Mouse (Mus musculus) E14TG2a.4 (cell line): ENCODE data around the gene Zfp37.
"Not testable (repeated sequence)": the region's sequence is repeated elsewhere in the genome, so short reads cannot be mapped to it uniquely, and the experiment has no call there.

Source experiments
- H3K27me3 ChIP-seq: 2 replicates; pipeline ENCODE4 v1.6.1; 2014; ENCODE audit warnings: low read length, control low read depth; ENCODE audit not compliant: insufficient read depth
- H3K36me3 ChIP-seq: 2 replicates; pipeline ENCODE4 v1.6.1; 2014; ENCODE audit warnings: low read length, control low read depth; ENCODE audit not compliant: insufficient read depth
- H3K4me1 ChIP-seq: replicated peaks from 2 replicates; pipeline ENCODE4 v1.6.1; 2014; ENCODE audit warnings: low read depth, low read length, control low read depth
- H3K4me3 ChIP-seq: replicated peaks from 2 replicates; pipeline ENCODE4 v1.5.1; 2014; ENCODE audit warnings: mild to moderate bottlenecking, low read length
- H3K9me3 ChIP-seq: 2 replicates; pipeline ENCODE4 v1.6.1; 2014; ENCODE audit warnings: low read length, control low read depth
- CTCF ChIP-seq: conservative IDR thresholded peaks from 2 replicates; pipeline ENCODE4 v1.5.1; 2014; ENCODE audit warnings: low read length
- NANOG ChIP-seq: IDR thresholded peaks from 2 replicates; pipeline ENCODE4 v1.6.1; 2014; ENCODE audit warnings: borderline replicate concordance, low read length, mixed read lengths
- POU5F1 ChIP-seq: IDR thresholded peaks from 2 replicates; pipeline ENCODE4 v1.6.1; 2014; ENCODE audit warnings: low read length, borderline replicate concordance

Gene Zfp37

DNA sequence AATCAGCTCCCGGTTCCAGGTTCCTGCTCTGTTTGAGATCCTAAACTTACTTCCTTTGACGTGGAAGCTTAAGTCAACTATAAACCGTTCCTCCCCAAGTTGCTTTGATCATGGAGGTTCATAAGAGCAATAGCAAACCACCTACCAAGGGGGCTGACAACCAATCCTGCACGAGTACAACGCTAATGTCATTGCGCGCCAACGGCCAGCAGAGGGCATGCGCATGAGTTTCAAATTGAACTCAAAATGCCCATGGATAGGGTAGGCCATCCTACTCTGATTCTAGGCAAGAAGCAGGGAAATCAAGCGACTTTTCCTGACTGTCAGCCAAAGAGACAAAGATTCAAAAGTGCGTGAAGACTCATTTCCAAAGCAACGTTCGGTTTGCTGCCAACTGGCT lies at the start of gene Zfp37:
Zfp37 (minus strand) TSS at position 279 of the 400 bp plus-strand sequence.
- Histone ChIP-seq H3K4me3 (no peak within 1 kb of the TSS), H3K4me1 (no peaks in the 10 kb centered on the region), H3K36me3 (no peaks in the 10 kb centered on the region), H3K9me3 (no peaks in the 10 kb centered on the region), H3K27me3 (no peaks in the 10 kb centered on the region)
- TF ChIP-seq POU5F1 (no peak), CTCF (peak; percentile 41), NANOG (no peak)

GRCm38 (mm10) chr4:62278081-62278480 lies 47.2 kb upstream of the Zfp37 start:
- no peak overlapping the region for H3K4me3 ChIP-seq
- TF ChIP-seq NANOG (no peak), CTCF (no peak; the same call in 1 of the 2 replicates), POU5F1 (no peak)
- H3K27me3 ChIP-seq: 0 out of 2 replicates have a peak, but pooled peaks cover 4% of the 10 kb centered on the region
- H3K4me1 ChIP-seq: peaks cover 27% of the 10 kb centered on the region
- H3K36me3 ChIP-seq: no peaks in the 10 kb centered on the region
- H3K9me3 ChIP-seq: no peaks in the 10 kb centered on the region

DNA sequence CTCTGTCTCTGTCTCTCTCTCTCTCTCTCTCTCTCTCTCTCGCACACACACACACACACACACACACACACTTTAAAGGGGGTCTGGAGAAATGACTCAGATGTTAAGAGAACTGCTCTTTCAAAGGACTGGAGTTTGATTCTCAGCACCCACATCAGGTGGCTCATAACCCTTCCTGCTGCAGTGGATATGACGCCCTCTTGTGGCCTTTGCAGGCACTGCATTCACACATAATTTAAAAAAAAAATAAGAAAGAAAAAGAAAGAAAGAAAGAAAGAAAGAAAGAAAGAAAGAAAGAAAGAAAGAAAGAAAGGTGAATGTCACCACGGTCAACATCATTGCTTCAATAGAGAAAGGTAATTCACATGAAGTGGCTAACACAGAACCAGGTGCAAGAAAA lies 46.4 kb upstream of the Zfp37 start:
- Histone ChIP-seq H3K36me3 (no peaks in the 10 kb centered on the region), H3K9me3 (no peaks in the 10 kb centered on the region), H3K4me3 (no peak overlapping the region), H3K4me1 (peaks cover 21% of the 10 kb centered on the region), H3K27me3 (no peaks in the 10 kb centered on the region)
- TF ChIP-seq CTCF: peak; percentile 66
- TF ChIP-seq NANOG: no peak
- TF ChIP-seq POU5F1: no peak

DNA sequence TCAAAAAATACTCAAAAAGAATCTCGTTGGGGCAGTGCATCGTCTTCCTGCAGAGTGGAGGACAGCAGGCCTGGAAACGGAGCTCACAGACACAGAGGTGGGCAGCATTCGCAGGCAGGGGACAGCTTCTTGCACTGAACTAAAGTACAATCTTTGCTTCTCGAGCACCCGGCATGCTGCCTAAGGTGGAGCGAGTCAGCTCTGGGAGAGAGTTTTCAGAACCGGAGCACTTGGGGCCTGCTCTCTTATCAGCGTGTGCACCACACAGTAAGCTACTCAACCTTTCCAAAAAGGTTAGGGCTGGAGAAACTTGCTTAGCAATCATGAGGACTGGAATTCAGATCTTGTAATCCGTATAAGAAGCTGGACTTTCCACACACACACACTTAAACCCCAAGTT lies 45.8 kb upstream of the Zfp37 start:
- H3K4me1 ChIP-seq: peaks cover 20% of the 10 kb centered on the region
- no peaks in the 10 kb centered on the region for H3K27me3 ChIP-seq
- no peaks in the 10 kb centered on the region for H3K36me3 ChIP-seq
- H3K4me3 ChIP-seq: no peak overlapping the region
- TF ChIP-seq CTCF (no peak), NANOG (no peak), POU5F1 (no peak)
- H3K9me3 ChIP-seq: no peaks in the 10 kb centered on the region

- Histone ChIP-seq H3K9me3 (no peaks in the 10 kb centered on the region), H3K4me3 (no peak overlapping the region), H3K36me3 (no peaks in the 10 kb centered on the region), H3K4me1 (peaks cover 8% of the 10 kb centered on the region), H3K27me3 (no peaks in the 10 kb centered on the region)
- TF ChIP-seq POU5F1 (no peak), CTCF (no peak), NANOG (no peak)
Measured at GRCm38 (mm10) chr4:62274841-62275536, 44.1 kb upstream of the Zfp37 start.

DNA sequence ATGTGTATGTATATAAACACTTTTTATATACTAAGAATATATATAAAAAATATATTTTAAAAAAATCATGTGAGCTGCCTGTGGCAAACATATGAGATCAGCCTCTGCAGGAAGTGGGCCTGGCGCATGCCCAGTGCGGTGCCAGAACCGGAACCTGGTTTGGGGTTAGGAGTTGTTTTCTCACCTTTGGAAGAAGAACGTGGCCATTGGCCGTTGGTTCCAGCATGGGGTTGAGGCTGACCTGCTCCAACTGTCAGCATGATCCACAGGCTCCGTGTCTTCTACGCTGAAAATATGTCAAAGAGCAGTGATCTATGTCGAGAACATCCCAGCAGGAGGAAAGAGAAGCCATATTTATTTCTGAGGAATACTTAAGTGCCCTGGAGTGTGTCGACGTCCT lies 43.1 kb upstream of the Zfp37 start:
- H3K36me3 ChIP-seq: no peaks in the 10 kb centered on the region
- no peaks in the 10 kb centered on the region for H3K9me3 ChIP-seq
- no peaks in the 10 kb centered on the region for H3K27me3 ChIP-seq
- peaks cover 8% of the 10 kb centered on the region for H3K4me1 ChIP-seq
- no peak overlapping the region for H3K4me3 ChIP-seq
- TF ChIP-seq CTCF: no peak
- TF ChIP-seq POU5F1: no peak
- no peak for TF ChIP-seq NANOG

DNA sequence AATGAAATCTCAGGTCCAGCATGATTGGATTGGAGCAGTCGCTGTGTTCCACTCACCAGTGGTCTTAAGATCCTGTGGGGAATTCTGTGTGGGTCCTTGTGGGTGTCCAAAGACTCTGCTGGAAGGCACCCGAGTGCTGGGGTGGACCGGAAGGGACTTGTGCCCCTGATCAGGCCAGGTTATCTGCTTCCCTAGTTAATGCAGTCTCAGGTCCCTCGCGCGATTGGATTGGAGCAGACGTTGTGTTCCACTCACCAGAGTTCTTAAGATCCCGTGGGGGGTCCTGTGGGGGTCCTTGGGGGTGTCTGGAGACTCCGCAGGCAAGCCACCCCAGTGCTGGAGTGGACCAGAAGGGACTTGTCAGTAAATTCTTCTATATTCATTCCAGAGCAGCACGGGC lies 41.8 kb upstream of the Zfp37 start:
- TF ChIP-seq CTCF: no peak
- H3K9me3 ChIP-seq: no peaks in the 10 kb centered on the region

GRCm38 (mm10) chr4:62267101-62267500 lies 36.3 kb upstream of the Zfp37 start:
- peaks cover 18% of the 10 kb centered on the region for H3K4me1 ChIP-seq
- H3K9me3 ChIP-seq: no peaks in the 10 kb centered on the region
- H3K27me3 ChIP-seq: no peaks in the 10 kb centered on the region
- H3K4me3 ChIP-seq: no peak overlapping the region
- H3K36me3 ChIP-seq: no peaks in the 10 kb centered on the region
- TF ChIP-seq POU5F1 (no peak), NANOG (no peak), CTCF (no peak)

More for the DNA sequence above, 41.8 kb upstream of the Zfp37 start:
- peaks cover 8% of the 10 kb centered on the region for H3K4me1 ChIP-seq
- no peak overlapping the region for H3K4me3 ChIP-seq
- no peaks in the 10 kb centered on the region for H3K36me3 ChIP-seq
- H3K27me3 ChIP-seq: no peaks in the 10 kb centered on the region

- not testable (repeated sequence) for H3K4me3 ChIP-seq, H3K9me3 ChIP-seq, H3K36me3 ChIP-seq, H3K27me3 ChIP-seq
- peaks cover 20% of the 10 kb centered on the region for H3K4me1 ChIP-seq
Measured at GRCm38 (mm10) chr4:62266016-62266415, 35.2 kb upstream of the Zfp37 start.
